Mouse (Mus musculus) hindlimb bud, embryonic 11.5 days (tissue): ENCODE data around the gene 4931428F04Rik.
"Not testable (repeated sequence)": the region's sequence is repeated elsewhere in the genome, so short reads cannot be mapped to it uniquely, and the experiment has no call there.

ENCODE experiments used
- DNase-seq: peaks from one replicate; pipeline ENCODE4 v3.0.0-alpha.2; 2012; ENCODE audit warnings: low read depth, low spot score; ENCODE audit errors: extremely low spot score

The 4931428F04Rik gene

GRCm38 (mm10) chr8:105308428-105308827, 18.8 kb upstream of the 4931428F04Rik start:
- DNase-seq: no peak

- no peak for DNase-seq
Observed at GRCm38 (mm10) chr8:105307670-105308069, 18.0 kb upstream of the 4931428F04Rik start.

- no peak for DNase-seq
Observed at GRCm38 (mm10) chr8:105306146-105306691, 16.6 kb upstream of the 4931428F04Rik start.

GRCm38 (mm10) chr8:105305211-105306145, 15.8 kb upstream of the 4931428F04Rik start, which contains the start of gene Elmo3:
TSS of gene Elmo3 (plus strand) at chr8:105305601.
- no peak for DNase-seq

GRCm38 (mm10) chr8:105304325-105305210, 14.9 kb upstream of the 4931428F04Rik start:
- no peak for DNase-seq

GRCm38 (mm10) chr8:105303874-105304273, 14.2 kb upstream of the 4931428F04Rik start:
- DNase-seq: no peak

GRCm38 (mm10) chr8:105303396-105303795, 13.7 kb upstream of the 4931428F04Rik start:
- no peak for DNase-seq

- no peak for DNase-seq
Observed at GRCm38 (mm10) chr8:105299962-105300361, 10.3 kb upstream of the 4931428F04Rik start.

- DNase-seq: no peak
Observed at GRCm38 (mm10) chr8:105298351-105299252, 8.9 kb upstream of the 4931428F04Rik start.

GRCm38 (mm10) chr8:105297511-105298192, 8.0 kb upstream of the 4931428F04Rik start, which contains the start of gene E2f4:
TSS of gene E2f4 (plus strand) at chr8:105297663.
- peak; percentile 61 for DNase-seq

- DNase-seq: no peak
Observed at GRCm38 (mm10) chr8:105295895-105296573, 6.4 kb upstream of the 4931428F04Rik start, which contains the start of gene Exoc3l. TSS of gene Exoc3l (minus strand) at chr8:105296101.

GRCm38 (mm10) chr8:105295256-105295655, 5.6 kb upstream of the 4931428F04Rik start:
- no peak for DNase-seq

- no peak for DNase-seq
Observed at GRCm38 (mm10) chr8:105294776-105295175, 5.1 kb upstream of the 4931428F04Rik start.

- no peak for DNase-seq
Observed at GRCm38 (mm10) chr8:105293405-105293804, 3.7 kb upstream of the 4931428F04Rik start.

GRCm38 (mm10) chr8:105292471-105292870, 2.8 kb upstream of the 4931428F04Rik start:
- DNase-seq: no peak

GRCm38 (mm10) chr8:105291802-105292201, 2.1 kb upstream of the 4931428F04Rik start:
- DNase-seq: not testable (repeated sequence)

- not testable (repeated sequence) for DNase-seq
Observed at GRCm38 (mm10) chr8:105291364-105291763, 1.7 kb upstream of the 4931428F04Rik start.

GRCm38 (mm10) chr8:105290554-105291314, 1.1 kb upstream of the 4931428F04Rik start:
- DNase-seq: peak; percentile 85
